Mouse (Mus musculus): ENCODE measurements around the gene Tnfaip1. TPM values are rescaled to one million over a fixed set of nuclear protein-coding genes. Genes with fewer than 3 reads are reported as not detected.

Tnfaip1 gene
- total RNA-seq, 2 experiments from 2014 or later = 38.1 to 40.9 TPM

DNA sequence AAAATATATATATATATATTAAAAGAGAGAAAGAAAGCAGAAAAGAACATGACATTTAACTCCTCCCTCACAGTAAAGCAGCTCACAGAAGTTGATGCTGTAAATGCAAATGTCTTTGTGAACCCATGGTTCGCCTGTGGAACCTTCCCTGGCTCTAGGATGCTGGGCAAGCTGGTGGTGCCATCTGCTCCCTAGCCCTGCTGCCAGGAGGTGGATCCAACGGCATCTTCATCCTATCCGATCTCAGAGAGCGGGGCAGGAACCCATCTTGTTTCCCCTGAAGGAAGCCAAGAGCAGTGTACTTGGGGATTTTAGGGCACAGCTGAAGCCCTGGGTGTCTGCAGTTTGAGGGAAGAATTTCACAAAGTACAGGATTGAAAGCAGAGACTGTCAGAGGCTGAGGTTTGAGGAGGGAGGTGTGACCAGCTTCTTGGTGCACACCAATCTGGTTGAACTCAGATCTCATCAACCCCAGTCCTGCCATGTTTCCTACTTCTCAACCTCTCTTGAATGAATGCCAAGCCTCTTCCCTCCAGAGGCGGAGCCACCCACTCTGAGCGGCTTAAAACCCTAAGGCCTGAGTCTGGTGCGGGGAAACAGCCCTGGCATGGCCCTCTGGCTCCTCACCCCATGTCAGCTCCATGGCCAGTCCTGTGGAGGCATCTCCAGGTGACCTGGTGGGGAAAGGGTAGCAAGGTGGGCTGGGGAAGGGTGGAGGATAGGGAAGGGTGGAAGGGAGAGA lies 33.1 kb downstream of the Tnfaip1 start, which contains the start of gene Sebox:
Gene Sebox, plus strand, starts transcription at position 539 of the 742 bp plus-strand sequence.
- peak; percentile 42 to 76 for DNase-seq (ENCODE audit: low spot score in 2 of 2)

DNA sequence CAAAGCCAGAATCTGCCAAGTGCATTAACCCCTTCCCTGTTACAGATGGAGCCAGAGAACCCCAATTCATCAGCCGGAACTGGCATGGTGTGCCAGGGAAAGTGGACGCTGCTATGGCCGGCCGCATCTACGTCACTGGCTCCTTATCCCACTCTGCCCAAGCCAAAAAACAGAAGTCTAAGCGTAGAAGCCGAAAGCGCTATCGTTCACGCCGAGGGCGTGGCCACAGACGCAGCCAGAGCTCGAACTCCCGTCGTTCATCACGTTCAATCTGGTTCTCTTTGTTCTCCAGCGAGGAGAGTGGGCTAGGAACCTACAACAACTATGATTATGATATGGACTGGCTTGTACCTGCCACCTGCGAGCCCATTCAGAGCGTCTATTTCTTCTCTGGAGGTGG lies 34.6 kb downstream of the Tnfaip1 start:
- DNase-seq (ENCODE audit: low spot score in 2 of 2) = no peak

DNA sequence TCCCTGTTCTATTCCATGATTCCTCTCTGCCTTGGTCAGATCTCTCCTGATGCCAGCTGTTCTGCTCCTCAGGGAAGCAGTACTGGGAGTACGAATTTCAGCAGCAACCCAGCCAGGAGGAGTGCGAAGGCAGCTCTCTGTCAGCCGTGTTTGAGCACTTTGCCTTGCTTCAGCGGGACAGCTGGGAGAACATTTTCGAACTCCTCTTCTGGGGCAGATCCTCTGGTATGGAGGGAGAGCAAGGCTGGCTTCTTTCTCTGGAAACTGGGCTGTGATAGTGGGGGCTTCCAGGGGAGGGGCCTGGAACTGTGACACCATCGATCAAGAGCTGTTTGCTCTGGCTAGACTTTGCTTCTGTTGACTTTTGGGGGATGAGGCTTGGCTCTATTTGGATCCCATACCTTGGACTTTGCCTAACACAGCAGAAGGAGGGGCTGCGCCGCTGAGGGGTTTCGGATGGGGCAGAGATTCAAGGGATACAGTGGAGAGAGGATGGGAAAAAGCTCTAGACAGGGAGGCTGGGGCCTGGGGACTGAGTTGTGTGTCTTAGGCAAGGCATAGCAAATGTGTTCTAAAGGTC lies 35.4 kb downstream of the Tnfaip1 start:
- no peak for DNase-seq (ENCODE audit: low spot score in 2 of 2)

DNA sequence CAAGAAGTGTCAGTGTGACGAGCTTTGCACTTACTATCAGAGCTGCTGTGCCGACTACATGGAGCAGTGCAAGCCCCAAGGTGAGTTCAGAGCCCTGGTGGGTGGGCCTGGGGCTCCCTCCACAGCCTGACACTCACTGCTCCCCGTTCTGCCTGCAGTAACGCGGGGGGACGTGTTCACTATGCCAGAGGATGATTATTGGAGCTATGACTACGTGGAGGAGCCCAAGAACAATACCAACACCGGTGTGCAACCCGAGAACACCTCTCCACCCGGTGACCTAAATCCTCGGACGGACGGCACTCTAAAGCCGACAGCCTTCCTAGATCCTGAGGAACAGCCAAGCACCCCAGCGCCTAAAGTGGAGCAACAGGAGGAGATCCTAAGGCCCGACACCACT lies 36.6 kb downstream of the Tnfaip1 start:
- no peak for DNase-seq (ENCODE audit: low spot score in 2 of 2)

DNA sequence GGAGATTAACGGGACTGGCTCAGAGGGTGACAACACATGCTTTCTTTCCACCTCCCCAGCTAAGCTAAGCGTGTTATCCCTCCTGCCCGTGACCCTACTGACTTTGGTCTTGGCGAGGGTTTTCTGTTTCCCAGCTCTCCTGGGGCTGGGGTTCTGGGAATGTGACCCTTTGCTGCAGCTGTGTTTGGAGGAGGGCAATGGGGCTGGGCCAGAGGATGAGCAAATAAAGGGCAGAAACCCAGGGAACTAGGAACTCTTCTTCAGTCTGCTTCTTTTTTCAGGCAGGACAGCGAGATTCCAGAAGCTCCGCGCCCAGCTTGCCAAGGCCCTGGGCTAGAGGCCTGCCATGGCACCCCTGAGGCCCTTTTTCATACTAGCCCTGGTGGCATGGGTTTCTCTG lies 37.1 kb downstream of the Tnfaip1 start, which contains the start of gene Vtn:
Gene Vtn, plus strand, starts transcription at position 88 of the 400 bp plus-strand sequence.
- DNase-seq (ENCODE audit: low spot score in 2 of 2) = no peak

DNA sequence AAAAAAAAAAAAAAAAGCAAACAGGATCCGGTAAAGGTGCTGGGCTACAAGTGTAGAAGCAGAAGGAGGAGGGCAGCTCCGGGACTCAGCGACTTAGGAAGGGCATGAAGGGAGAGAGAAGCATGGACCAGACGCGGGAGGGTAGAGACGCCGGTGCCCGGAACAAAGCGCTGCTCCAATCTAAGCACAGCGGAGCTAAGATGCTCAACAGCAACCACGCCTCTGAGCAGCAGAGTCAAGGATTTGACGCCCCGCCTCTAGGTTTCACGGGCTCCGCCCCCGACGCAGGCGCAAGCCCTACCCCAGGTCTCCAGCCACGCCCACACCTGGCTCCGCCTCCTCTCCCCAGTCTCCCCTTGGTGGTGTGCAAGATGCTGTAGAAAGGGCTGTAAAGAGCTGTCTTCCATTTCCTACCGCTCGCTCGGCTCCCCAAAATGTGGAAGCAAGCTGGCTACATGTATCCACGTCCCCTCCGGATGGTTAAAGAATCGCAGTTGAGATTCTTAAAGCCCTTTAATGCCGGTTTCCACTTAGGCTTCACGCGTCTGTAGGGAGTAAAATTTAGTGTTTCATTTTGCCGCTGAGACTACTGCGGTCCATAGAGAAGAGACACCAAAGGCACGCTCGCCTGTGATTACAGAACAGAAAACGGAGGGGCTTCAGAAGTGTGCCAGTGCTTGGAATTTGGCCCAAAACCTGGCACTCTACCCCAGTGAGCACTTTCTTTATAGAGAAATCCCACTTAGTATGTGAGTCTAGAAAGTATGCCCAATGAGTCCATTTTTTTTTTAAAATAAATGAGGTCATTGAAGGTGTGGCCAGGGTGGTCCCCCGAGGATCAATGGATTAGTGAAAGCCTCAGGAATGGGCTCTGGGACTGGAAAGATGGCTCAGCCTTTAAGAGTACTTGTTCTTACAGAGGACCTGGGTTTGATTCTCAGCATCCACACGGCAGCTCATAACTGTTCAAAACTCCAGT lies 38.3 kb downstream of the Tnfaip1 start, which contains the start of gene Sarm1:
Gene Sarm1, minus strand, starts transcription at position 211 of the 979 bp plus-strand sequence.
- DNase-seq (ENCODE audit: low spot score in 2 of 2) = peak; percentile 93 to 96

DNA sequence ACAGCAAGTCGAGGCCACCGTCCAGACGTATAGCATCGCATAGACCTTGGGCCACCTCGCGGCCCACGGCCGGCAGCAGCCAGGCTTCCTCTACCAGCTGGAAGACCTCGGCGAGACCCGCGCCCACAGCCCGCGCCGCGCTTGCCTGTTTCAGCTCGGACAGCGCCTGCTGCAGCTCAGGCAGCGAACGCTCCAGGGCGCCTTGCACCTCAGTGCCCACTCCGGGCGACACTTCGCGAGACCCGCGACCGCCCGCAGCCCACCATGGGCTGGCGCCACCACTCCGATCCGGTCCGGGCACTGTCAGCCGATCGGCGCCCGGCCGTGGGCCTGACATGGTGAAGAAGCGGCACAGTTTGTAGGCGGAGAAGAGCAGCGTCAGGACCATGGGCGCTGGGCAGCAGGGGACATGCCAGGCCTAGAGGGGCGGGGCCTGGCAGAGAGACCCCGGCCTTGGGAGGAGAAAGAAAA lies 39.0 kb downstream of the Tnfaip1 start:
- DNase-seq (ENCODE audit: low spot score in 2 of 2) = peak; percentile 43 to 61

DNA sequence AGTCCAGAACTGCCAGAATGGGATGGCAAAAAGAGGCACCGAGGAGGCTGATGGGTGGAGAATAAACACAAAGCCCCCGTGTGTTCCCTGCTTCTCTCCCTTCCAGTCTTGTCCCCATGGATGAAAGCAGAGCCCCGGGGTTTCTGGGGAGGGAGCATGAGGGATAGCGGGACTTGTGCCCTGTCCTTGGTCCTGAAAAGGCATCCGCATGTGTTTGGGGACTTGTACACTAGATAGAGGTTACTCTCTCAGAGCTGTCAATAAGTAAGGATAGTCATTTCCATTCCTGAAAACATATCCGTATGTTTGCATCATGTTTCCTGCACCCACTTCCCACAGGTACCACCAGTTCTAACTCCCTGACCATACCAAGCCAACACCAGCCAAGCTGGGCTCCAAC lies 40.2 kb downstream of the Tnfaip1 start:
- DNase-seq (ENCODE audit: low spot score in 2 of 2) = no peak

DNA sequence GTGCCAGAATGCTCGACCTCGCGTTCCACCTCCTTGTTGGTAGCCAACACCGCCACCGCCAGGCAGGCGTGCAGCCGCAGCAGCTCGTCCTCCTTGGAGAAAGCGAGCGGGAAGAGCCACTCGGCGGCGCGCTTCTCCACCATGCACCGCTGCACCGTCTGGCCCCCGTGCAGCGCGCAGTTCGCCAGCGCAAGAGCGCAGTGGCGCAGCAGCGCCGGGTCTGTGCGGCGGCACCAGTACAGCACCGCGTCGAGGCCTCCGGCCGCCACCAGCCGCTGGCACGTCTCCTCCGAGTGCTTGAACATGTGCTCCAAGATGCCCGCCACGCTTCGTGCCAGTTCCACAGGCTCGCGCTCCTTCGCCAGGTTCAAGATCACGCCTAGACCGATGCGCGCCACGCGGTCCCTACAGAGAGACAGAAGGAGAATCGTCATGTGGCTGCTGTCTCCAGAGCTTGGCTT lies 45.3 kb downstream of the Tnfaip1 start:
- DNase-seq (ENCODE audit: low spot score in 2 of 2) = peak in 1 of 2 experiments; percentile 52

DNA sequence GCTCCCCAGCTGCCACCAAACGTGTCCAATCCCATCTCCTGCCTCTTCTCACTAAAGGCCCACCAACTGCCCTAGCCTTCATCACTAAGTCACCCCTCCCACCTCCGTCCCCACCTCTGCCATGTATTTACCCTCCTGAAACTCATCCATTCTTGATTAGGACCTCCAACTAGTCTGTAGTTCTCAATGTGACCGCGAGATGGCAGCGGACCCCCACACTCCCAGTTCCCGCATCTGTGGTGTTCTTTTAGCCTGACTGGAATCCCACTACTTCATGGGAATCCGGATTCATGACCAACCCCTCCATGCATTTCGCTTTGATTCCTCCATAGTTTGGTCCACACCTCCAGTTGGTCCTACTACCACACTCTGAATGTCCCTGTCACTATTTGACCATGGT lies 48.0 kb downstream of the Tnfaip1 start:
- peak; percentile 85 to 88 for DNase-seq (ENCODE audit: low spot score in 2 of 2)

DNA sequence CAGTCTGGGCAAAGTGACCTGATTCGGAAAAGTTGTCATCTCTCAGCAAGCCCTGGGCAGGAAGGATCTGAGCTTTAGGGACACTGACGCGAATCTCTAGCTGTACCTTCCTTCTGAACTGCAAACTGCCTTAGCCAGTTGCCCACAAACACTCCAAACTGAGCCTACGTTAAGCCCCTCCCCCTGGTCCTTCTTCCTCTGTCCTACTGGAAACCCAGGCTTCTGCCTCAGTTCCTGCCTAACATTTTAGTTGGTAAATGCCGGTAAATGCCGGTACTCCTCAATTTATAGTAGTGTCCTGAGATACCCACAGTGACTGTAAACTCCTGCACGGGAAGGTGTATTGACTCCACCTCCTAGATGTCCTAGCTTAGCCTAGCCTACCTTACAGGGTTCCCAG lies 52.5 kb downstream of the Tnfaip1 start:
- no peak for DNase-seq (ENCODE audit: low spot score in 2 of 2)

DNA sequence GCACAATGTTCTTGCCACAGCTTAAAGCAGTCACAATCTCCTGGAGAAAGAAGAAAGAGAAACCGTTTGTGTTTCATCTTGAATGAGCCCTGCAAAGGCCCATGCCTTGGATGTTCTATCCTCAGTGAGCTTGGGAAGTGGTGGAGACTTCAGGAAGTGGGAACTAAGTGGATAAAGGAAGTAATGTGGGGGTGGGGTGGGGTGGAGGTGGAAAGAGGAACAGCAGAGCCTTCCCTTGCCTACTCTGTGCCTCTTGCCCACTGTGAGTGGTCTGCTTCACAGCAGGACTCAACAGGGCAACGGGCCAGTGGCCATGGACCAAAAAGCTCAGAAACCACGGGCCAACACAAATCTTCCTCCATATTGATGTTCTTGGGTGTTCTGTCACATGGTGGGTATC lies 60.8 kb downstream of the Tnfaip1 start:
- DNase-seq (ENCODE audit: low spot score in 2 of 2) = no peak

Other genes with a start within 250 kb of the Tnfaip1 start
- 1 to 10 TPM; 1.4 to 2.6 TPM for gene BC030499, start 245.5 kb downstream of the Tnfaip1 start, total RNA-seq (2021)
- gene Spag5, start 234.8 kb downstream of the Tnfaip1 start, total RNA-seq (2021) = 1 to 10 TPM; 5.0 to 6.6 TPM
- gene Aldoc, start 213.4 kb downstream of the Tnfaip1 start, total RNA-seq (2021) = 100 to 1,000 TPM; 663 to 756 TPM
- 10 to 100 TPM; 70.8 to 76.7 TPM for gene Pigs, start 207.9 kb downstream of the Tnfaip1 start, total RNA-seq (2021)
- gene Unc119, start 192.8 kb downstream of the Tnfaip1 start, total RNA-seq (2021) = 10 to 100 TPM; 27.6 to 32.2 TPM
- gene Foxn1, start 149.8 kb downstream of the Tnfaip1 start, total RNA-seq (2021) = not detected
- not detected for gene Slc13a2, start 114.1 kb downstream of the Tnfaip1 start, total RNA-seq (2021)
- 1 to 10 TPM; 9.6 to 9.8 TPM for gene Slc46a1, start 70.6 kb downstream of the Tnfaip1 start, total RNA-seq (2021)
- gene Sarm1, start 38.6 kb downstream of the Tnfaip1 start, total RNA-seq (2021) = 10 to 100 TPM; 51.0 to 53.2 TPM
- gene Vtn, start 37.2 kb downstream of the Tnfaip1 start, total RNA-seq (2021) = 10 to 100 TPM; 65.7 to 71.5 TPM
- 1 to 10 TPM; 3.9 to 4.5 TPM for gene Sebox, start 32.9 kb downstream of the Tnfaip1 start, total RNA-seq (2021)
- gene Tmem199, start 24.2 kb downstream of the Tnfaip1 start, total RNA-seq (2021) = 10 to 100 TPM; 36.0 to 40.7 TPM
- gene Poldip2, start 24.1 kb downstream of the Tnfaip1 start, total RNA-seq (2021) = 100 to 1,000 TPM; 118 to 120 TPM
- gene Ift20, start within 50 bp of the Tnfaip1 start, total RNA-seq (2021) = 10 to 100 TPM; 73.7 to 79.8 TPM
- gene Tmem97, start 14.4 kb upstream of the Tnfaip1 start, total RNA-seq (2021) = 10 to 100 TPM; 13.3 to 19.0 TPM
- 10 to 100 TPM; 38.3 to 41.4 TPM for gene Nlk, start 161.0 kb upstream of the Tnfaip1 start, total RNA-seq (2021)
- gene Ccnq, start 215.4 kb upstream of the Tnfaip1 start, total RNA-seq (2021) = 10 to 100 TPM; 17.4 to 18.4 TPM

Measured in layer of hippocampus, postnatal 14 days (tissue).